Mouse (Mus musculus): ENCODE results near the gene Rpp25. TPM values are rescaled to one million over a fixed set of nuclear protein-coding genes. Genes with fewer than 3 reads are reported as not detected.

The Rpp25 gene
- polyA plus RNA-seq, 1 experiment from 2014 or later: 17.0 TPM

GRCm38 (mm10) chr9:57498536-57498935, 5.3 kb upstream of the Rpp25 start:
- H3K4me1 ChIP-seq: peaks cover 31% of the 10 kb centered on the region
- no peak overlapping the region for H3K4me3 ChIP-seq
- H3K4me2 ChIP-seq (replicated peaks): no peak overlapping the region
- H3K9ac ChIP-seq (replicated peaks): no peak overlapping the region
- H3K27ac ChIP-seq (replicated peaks): peak overlapping the region; percentile 56
- H3K36me3 ChIP-seq: no peaks in the 10 kb centered on the region
- no peak for ATAC-seq (ENCODE audit: low FRiP score, low read depth)
- H3K9me3 ChIP-seq: no peaks in the 10 kb centered on the region
- H3K27me3 ChIP-seq: peaks cover 55% of the 10 kb centered on the region
- 56% methylated on average over 7 of the region's 7 CpGs for WGBS

- Histone ChIP-seq H3K4me1 (peaks cover 53% of the 10 kb centered on the region), H3K27ac (replicated peaks) (peak overlapping the region; percentile 64), H3K36me3 (no peaks in the 10 kb centered on the region), H3K9me3 (no peaks in the 10 kb centered on the region), H3K4me2 (replicated peaks) (peak overlapping the region; percentile 72), H3K9ac (replicated peaks) (peak overlapping the region; percentile 43; the same call in 1 of the 2 replicates), H3K27me3 (peaks cover 84% of the 10 kb centered on the region), H3K4me3 (peak overlapping the region; percentile 19)
- ATAC-seq (ENCODE audit: low FRiP score, low read depth): no peak
- WGBS: 4% methylated on average over 13 of the region's 13 CpGs
Observed at GRCm38 (mm10) chr9:57501452-57501851, 2.4 kb upstream of the Rpp25 start.

GRCm38 (mm10) chr9:57501861-57502260, 2.0 kb upstream of the Rpp25 start:
- Histone ChIP-seq H3K9me3 (no peaks in the 10 kb centered on the region), H3K4me3 (peak overlapping the region; percentile 19), H3K4me1 (peaks cover 53% of the 10 kb centered on the region), H3K4me2 (replicated peaks) (peak overlapping the region; percentile 72), H3K9ac (replicated peaks) (peak overlapping the region; percentile 43; the same call in 1 of the 2 replicates), H3K27ac (replicated peaks) (peak overlapping the region; percentile 64), H3K27me3 (peaks cover 88% of the 10 kb centered on the region), H3K36me3 (no peaks in the 10 kb centered on the region)
- WGBS: under 1% methylated on average over 20 of the region's 20 CpGs
- ATAC-seq (ENCODE audit: low FRiP score, low read depth): no peak

- Histone ChIP-seq H3K27ac (replicated peaks) (peak overlapping the region; percentile 2; the same call in 1 of the 2 replicates), H3K9ac (replicated peaks) (no peak overlapping the region), H3K36me3 (no peaks in the 10 kb centered on the region), H3K27me3 (peaks cover 89% of the 10 kb centered on the region), H3K4me2 (replicated peaks) (peak overlapping the region; percentile 72), H3K4me1 (peaks cover 53% of the 10 kb centered on the region), H3K9me3 (no peaks in the 10 kb centered on the region), H3K4me3 (peak overlapping the region; percentile 43)
- ATAC-seq (ENCODE audit: low FRiP score, low read depth): no peak
- WGBS: 2% methylated on average over 23 of the region's 23 CpGs
Observed at GRCm38 (mm10) chr9:57502911-57503621, 760 bp upstream of the Rpp25 start.

GRCm38 (mm10) chr9:57504381-57504700, 515 bp downstream of the Rpp25 start:
- H3K36me3 ChIP-seq: no peaks in the 10 kb centered on the region
- ATAC-seq (ENCODE audit: low FRiP score, low read depth): peak; percentile 53
- whole genome bisulfite sequencing: 0% methylated on average over 34 of the region's 34 CpGs
- peaks cover 49% of the 10 kb centered on the region for H3K4me1 ChIP-seq
- H3K9ac ChIP-seq (replicated peaks): peak overlapping the region; percentile 35
- peak overlapping the region; percentile 72 for H3K4me2 ChIP-seq (replicated peaks)
- H3K9me3 ChIP-seq: no peaks in the 10 kb centered on the region
- peaks cover 79% of the 10 kb centered on the region for H3K27me3 ChIP-seq
- peak overlapping the region; percentile 43 for H3K4me3 ChIP-seq
- H3K27ac ChIP-seq (replicated peaks): peak overlapping the region; percentile 84

GRCm38 (mm10) chr9:57504891-57505290, 1.1 kb downstream of the Rpp25 start:
- Histone ChIP-seq H3K9me3 (no peaks in the 10 kb centered on the region), H3K4me3 (peak overlapping the region; percentile 43), H3K4me2 (replicated peaks) (peak overlapping the region; percentile 72), H3K9ac (replicated peaks) (no peak overlapping the region), H3K27me3 (peaks cover 74% of the 10 kb centered on the region), H3K4me1 (peaks cover 49% of the 10 kb centered on the region), H3K36me3 (no peaks in the 10 kb centered on the region), H3K27ac (replicated peaks) (peak overlapping the region; percentile 84)
- WGBS: 41% methylated on average over 10 of the region's 10 CpGs
- ATAC-seq (ENCODE audit: low FRiP score, low read depth): no peak

GRCm38 (mm10) chr9:57505700-57506099, 1.9 kb downstream of the Rpp25 start:
- Histone ChIP-seq H3K36me3 (no peaks in the 10 kb centered on the region), H3K9ac (replicated peaks) (no peak overlapping the region), H3K4me1 (peaks cover 49% of the 10 kb centered on the region), H3K9me3 (no peaks in the 10 kb centered on the region), H3K27ac (replicated peaks) (peak overlapping the region; percentile 84), H3K4me2 (replicated peaks) (0 out of 2 replicates have a peak overlapping the region, but pooled peaks have one; percentile 72), H3K27me3 (peaks cover 66% of the 10 kb centered on the region), H3K4me3 (peak overlapping the region; percentile 43)
- peak; percentile 83 for ATAC-seq (ENCODE audit: low FRiP score, low read depth)
- WGBS: 2% methylated on average over 8 of the region's 8 CpGs

GRCm38 (mm10) chr9:57510577-57510976, 6.8 kb downstream of the Rpp25 start:
- Histone ChIP-seq H3K9me3 (no peaks in the 10 kb centered on the region), H3K27ac (replicated peaks) (no peak overlapping the region), H3K4me1 (peaks cover 12% of the 10 kb centered on the region), H3K4me3 (no peak overlapping the region), H3K27me3 (peaks cover 17% of the 10 kb centered on the region), H3K9ac (replicated peaks) (no peak overlapping the region), H3K4me2 (replicated peaks) (no peak overlapping the region), H3K36me3 (no peaks in the 10 kb centered on the region)
- no peak for ATAC-seq (ENCODE audit: low FRiP score, low read depth)
- WGBS: 64% methylated on average over 2 of the region's 2 CpGs

GRCm38 (mm10) chr9:57517113-57517512, 13.3 kb downstream of the Rpp25 start:
- Histone ChIP-seq H3K9me3 (no peaks in the 10 kb centered on the region), H3K36me3 (no peaks in the 10 kb centered on the region), H3K4me3 (no peak overlapping the region), H3K27me3 (no peaks in the 10 kb centered on the region), H3K4me1 (peaks cover 13% of the 10 kb centered on the region), H3K4me2 (replicated peaks) (no peak overlapping the region), H3K27ac (replicated peaks) (peak overlapping the region; percentile 63), H3K9ac (replicated peaks) (no peak overlapping the region)
- ATAC-seq (ENCODE audit: low FRiP score, low read depth): no peak; the same call in 1 of the 2 replicates
- 10% methylated on average over 3 of the region's 3 CpGs for WGBS

GRCm38 (mm10) chr9:57520375-57521055, 16.7 kb downstream of the Rpp25 start:
- WGBS: 26% methylated on average over 16 of the region's 16 CpGs
- peaks cover 32% of the 10 kb centered on the region for H3K4me1 ChIP-seq
- peak overlapping the region; percentile 80 for H3K4me2 ChIP-seq (replicated peaks)
- peak overlapping the region; percentile 56 for H3K27ac ChIP-seq (replicated peaks)
- no peaks in the 10 kb centered on the region for H3K9me3 ChIP-seq
- H3K9ac ChIP-seq (replicated peaks): peak overlapping the region; percentile 96
- H3K4me3 ChIP-seq: peak overlapping the region; percentile 97
- H3K27me3 ChIP-seq: no peaks in the 10 kb centered on the region
- no peak; the same call in none of the 2 replicates for ATAC-seq (ENCODE audit: low FRiP score, low read depth)
- H3K36me3 ChIP-seq: no peaks in the 10 kb centered on the region

- no peaks in the 10 kb centered on the region for H3K36me3 ChIP-seq
- peak within 1 kb of the TSS; percentile 93 for H3K27ac ChIP-seq (replicated peaks)
- peak within 1 kb of the TSS; percentile 80 for H3K4me2 ChIP-seq (replicated peaks)
- H3K9me3 ChIP-seq: no peaks in the 10 kb centered on the region
- ATAC-seq (ENCODE audit: low FRiP score, low read depth): peak; percentile 92
- under 1% methylated on average over 95 of the region's 95 CpGs for WGBS
- H3K9ac ChIP-seq (replicated peaks): peak within 1 kb of the TSS; percentile 96
- peaks cover 33% of the 10 kb centered on the region for H3K4me1 ChIP-seq
- no peaks in the 10 kb centered on the region for H3K27me3 ChIP-seq
- peak within 1 kb of the TSS; percentile 97 for H3K4me3 ChIP-seq
Observed at GRCm38 (mm10) chr9:57521056-57521911, 17.5 kb downstream of the Rpp25 start, which contains the start of gene Cox5a. TSS of gene Cox5a (plus strand) at chr9:57521274.

Data from midbrain, embryonic 12.5 days (tissue).